Mouse (Mus musculus): ENCODE data around the gene Cd151. TPM values are rescaled to one million over a fixed set of nuclear protein-coding genes. Genes with fewer than 3 reads are reported as not detected.

The Cd151 gene
- polyA plus RNA-seq (2015; fragmentation: Nextera tagmentation; extraction: Ambion mirVana), result 14.2 and 20.6 TPM in 2 replicates

DNA sequence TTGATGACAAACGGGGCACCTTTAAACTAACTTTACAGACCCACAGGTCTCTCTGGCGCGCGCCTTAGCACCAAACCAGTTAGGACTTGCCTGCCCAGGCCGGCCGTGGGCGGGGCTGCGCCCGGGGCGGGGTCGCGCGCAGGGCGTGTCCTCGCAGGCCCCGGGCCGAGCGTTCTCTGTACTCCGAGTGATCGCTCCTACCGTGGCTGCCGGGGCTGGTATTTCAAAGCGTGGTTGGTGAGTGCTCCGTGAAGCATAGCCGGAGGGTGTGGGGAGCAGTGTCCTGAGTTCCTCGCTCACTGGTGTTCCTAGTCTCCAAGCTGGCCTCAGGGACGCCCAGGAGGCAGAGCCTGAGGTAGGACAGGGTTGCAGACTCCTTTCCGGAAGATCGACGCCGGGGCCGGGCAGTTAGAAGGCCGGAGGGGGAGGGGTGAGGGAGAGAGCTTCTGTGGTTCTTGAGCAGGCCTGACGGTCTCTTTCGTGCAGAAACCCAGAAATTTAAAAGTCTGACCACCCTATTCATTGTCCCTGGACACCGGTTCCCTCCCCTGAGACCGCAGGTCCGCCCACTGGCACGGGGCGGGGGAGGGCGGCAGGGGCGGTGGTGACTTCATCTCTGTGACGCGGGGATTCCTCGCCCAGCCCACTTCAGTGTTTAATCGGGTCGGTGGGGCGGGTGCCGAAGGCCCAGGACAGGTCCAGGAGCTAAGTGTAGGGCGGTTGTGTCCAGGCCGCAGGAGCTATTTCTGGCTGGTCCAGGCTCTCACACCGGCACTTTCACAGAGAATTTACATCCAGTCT, at the start of gene Cd151:
Cd151 (plus strand) TSS at position 163 of the 801 bp plus-strand sequence.
- peaks cover 65% of the 10 kb centered on the region for H3K4me1 ChIP-seq
- H3K27me3 ChIP-seq, result peaks cover 29% of the 10 kb centered on the region
- H3K36me3 ChIP-seq, result peaks cover 31% of the 10 kb centered on the region
- H3K9ac ChIP-seq, result peak within 1 kb of the TSS; percentile 74
- peak within 1 kb of the TSS; percentile 73 for H3K4me3 ChIP-seq
- peak within 1 kb of the TSS; percentile 75 for H3K4me2 ChIP-seq
- H3K27ac ChIP-seq, result peak within 1 kb of the TSS; percentile 90
- peak; percentile 78 for ATAC-seq (ENCODE audit: insufficient number of reproducible peaks, low FRiP score, low TSS enrichment, low read depth)
- H3K9me3 ChIP-seq, result no peaks in the 10 kb centered on the region
- WGBS, result under 1% methylated on average over 52 of the region's 52 CpGs

DNA sequence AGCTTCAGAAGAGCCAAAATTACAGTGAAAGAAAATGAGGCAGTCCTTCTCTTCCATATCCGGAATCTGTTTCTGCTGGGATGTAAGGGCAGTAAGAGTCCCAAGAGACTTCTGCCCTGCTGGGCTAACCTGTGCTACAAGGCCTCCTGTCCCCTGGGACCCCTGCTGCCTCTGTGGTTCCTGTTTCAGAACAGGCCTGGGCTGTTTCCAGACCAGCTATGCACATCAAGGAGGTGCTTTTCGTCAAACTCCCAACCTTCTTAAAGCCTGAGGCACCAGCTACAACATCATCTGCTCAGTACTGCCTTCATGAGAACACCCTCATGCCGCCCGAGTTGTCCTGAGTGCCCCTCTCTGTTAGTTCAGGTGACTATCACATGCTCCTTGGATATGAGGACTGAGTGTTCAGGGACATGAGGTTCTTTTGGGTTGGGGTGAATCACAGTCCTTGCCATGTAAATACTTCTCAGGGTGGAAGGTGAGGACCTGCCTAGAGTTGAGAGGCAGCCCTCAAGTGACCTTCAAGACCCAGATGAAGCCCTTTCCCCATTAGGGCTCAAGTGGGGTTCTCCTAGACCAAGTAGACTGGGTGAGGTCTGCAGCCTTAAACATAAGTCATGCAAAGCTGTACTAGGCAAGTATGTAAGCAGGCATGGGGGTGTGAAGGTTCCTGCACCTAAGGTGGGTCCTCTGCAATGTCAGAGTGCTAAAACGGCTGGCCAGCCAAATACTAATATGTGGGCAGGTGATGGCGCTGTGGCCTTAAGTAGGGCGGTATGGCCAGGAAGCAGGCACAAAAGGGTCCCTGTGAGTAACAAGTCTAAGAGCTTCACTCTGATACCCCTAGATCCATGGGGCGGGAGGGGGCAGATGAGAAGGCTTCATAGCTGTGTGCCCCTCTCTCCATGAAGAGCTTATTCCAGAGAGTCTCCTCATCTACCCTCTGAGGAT, 49.2 kb upstream of the Cd151 start:
- Histone ChIP-seq H3K4me3 (no peak overlapping the region), H3K9me3 (no peaks in the 10 kb centered on the region), H3K36me3 (no peaks in the 10 kb centered on the region), H3K27ac (no peak overlapping the region), H3K4me1 (peaks cover 8% of the 10 kb centered on the region), H3K4me2 (no peak overlapping the region), H3K9ac (no peak overlapping the region), H3K27me3 (no peaks in the 10 kb centered on the region)
- WGBS, result 74% methylated on average over 8 of the region's 8 CpGs
- ATAC-seq (ENCODE audit: insufficient number of reproducible peaks, low FRiP score, low TSS enrichment, low read depth), result no peak

DNA sequence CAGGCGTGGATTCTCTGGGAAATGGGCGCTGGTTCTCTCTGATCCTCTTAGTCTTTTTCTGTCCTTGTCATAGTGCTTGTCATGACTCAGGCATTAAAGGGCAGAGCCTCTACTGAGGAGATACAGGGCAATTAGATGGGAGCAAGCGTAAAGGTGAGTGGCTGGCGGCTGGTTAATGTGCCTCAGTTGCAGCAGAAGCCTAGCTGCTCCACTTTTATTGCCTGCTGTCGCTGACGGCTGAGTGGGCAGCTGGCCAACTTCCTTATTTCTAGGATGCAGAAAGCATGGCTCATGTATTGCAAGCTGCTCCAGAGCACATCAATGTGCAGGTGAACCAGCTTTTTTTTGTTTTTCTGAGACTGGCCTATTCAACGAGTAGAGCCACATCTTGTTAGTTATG, 48.2 kb upstream of the Cd151 start:
- no peak overlapping the region for H3K4me3 ChIP-seq
- peaks cover 4% of the 10 kb centered on the region; the same call in 1 of the 2 replicates for H3K4me1 ChIP-seq
- H3K9ac ChIP-seq, result no peak overlapping the region

DNA sequence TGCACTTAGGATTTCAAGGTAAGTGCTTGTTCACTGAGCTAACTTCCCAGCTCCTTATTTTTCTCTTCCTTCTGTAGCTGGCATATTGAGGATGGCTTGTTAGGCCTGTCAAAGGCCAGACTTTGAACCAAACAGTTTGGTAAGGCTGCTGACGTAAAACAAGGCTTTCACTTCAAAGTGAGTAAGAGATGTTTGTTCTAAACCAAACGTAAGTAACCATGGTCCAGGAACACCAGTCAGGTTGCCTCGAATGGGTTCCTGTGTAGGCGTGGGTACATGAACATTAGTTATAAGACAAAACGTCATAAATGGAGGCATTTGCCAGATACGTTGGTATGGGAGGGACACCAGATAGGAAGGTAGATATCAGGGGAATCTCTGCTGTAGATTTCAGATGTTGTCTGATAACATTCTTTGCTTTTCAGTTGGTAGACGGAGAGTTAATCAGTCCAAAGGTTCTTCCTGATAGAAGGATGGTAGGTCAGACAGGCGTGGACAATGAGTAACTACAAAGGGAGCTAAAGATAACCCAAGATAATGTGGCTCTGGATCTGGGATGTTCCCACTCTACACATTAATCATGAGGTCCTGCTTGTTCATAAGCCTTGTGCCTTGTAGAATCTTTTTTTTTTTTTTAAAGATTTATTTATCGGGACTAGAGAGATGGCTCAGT, 47.0 kb upstream of the Cd151 start:
- no peaks in the 10 kb centered on the region for H3K4me1 ChIP-seq
- H3K9ac ChIP-seq, result no peak overlapping the region
- no peak overlapping the region for H3K4me2 ChIP-seq
- no peaks in the 10 kb centered on the region for H3K9me3 ChIP-seq
- no peaks in the 10 kb centered on the region for H3K36me3 ChIP-seq
- H3K4me3 ChIP-seq, result no peak overlapping the region
- ATAC-seq (ENCODE audit: insufficient number of reproducible peaks, low FRiP score, low TSS enrichment, low read depth), result no peak
- 80% methylated on average over 9 of the region's 9 CpGs for WGBS
- no peak overlapping the region for H3K27ac ChIP-seq
- H3K27me3 ChIP-seq, result no peaks in the 10 kb centered on the region

More for the DNA sequence above, 48.2 kb upstream of the Cd151 start:
- no peaks in the 10 kb centered on the region for H3K27me3 ChIP-seq
- H3K9me3 ChIP-seq, result no peaks in the 10 kb centered on the region
- no peak overlapping the region for H3K27ac ChIP-seq
- no peaks in the 10 kb centered on the region for H3K36me3 ChIP-seq
- no peak overlapping the region for H3K4me2 ChIP-seq
- WGBS, result 33% methylated on average over 7 of the region's 7 CpGs
- no peak for ATAC-seq (ENCODE audit: insufficient number of reproducible peaks, low FRiP score, low TSS enrichment, low read depth)

DNA sequence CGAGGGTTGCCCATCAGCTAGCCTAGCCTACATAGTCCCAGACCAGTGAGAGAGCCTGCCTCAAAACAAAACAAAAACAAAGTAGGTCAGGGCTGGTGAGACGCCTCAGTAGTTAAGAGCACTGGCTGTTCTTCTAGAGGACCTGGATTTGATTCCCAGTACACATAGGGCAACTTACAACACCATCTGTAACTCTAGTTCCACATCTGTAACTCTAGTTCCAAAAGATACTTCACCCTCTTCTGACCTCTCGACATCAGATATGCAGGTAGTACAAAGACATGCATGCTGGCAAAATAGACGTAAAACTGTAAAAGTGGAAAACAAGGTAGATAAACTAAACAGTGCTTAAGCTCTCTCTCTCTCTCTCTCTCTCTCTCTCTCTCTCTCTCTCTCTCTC, 43.4 kb upstream of the Cd151 start:
- H3K4me1 ChIP-seq, result no peaks in the 10 kb centered on the region
- H3K27me3 ChIP-seq, result no peaks in the 10 kb centered on the region
- no peak overlapping the region for H3K27ac ChIP-seq
- no peak for ATAC-seq (ENCODE audit: insufficient number of reproducible peaks, low FRiP score, low TSS enrichment, low read depth)
- no peaks in the 10 kb centered on the region for H3K9me3 ChIP-seq
- no peak overlapping the region for H3K9ac ChIP-seq
- H3K4me3 ChIP-seq, result no peak overlapping the region
- H3K4me2 ChIP-seq, result no peak overlapping the region
- no peaks in the 10 kb centered on the region for H3K36me3 ChIP-seq
- WGBS, result 67% methylated on average over 4 of the region's 4 CpGs

DNA sequence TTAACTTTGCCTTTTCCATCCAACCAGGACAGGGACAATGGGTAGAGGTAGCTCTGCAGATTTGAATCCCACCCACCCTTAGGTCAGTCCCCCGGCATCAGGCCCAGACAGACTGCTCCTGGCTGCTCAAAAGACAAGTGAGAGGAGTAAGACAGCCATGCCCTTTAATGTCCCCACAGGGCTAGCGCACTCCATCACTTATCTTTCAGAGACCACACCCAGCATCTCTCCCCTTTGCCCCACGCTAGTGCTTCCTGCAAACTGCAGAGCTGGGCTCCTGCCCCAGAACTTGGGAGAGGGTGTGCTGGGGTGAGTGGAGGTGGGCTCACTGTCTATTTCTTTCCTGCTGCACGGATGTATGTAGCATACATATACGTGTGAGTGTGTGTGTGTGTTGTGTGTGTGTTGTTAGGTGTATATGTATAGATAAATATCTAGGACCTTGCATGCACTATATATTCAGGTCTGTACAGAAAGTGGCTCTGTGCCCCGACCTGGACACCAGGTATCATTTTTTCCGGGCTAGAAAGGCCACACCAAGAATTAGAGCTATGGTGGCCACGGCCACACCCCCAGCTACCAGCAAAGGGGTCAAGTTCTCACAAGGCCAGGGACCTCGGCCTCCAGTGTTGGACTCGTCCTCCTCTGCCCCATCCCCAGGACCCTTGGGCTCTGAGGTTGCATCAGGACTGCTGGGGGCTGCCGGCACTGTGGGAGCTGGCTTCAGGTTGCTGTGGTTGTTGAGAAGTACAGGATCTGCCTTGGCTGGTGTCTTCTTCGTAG, 40.1 kb upstream of the Cd151 start:
- Histone ChIP-seq H3K9ac (no peak overlapping the region), H3K4me3 (no peak overlapping the region), H3K9me3 (no peaks in the 10 kb centered on the region), H3K4me2 (no peak overlapping the region), H3K27ac (no peak overlapping the region), H3K4me1 (peaks cover 11% of the 10 kb centered on the region), H3K36me3 (peaks cover 21% of the 10 kb centered on the region), H3K27me3 (no peaks in the 10 kb centered on the region)
- 82% methylated on average over 12 of the region's 12 CpGs for WGBS
- no peak for ATAC-seq (ENCODE audit: insufficient number of reproducible peaks, low FRiP score, low TSS enrichment, low read depth)

DNA sequence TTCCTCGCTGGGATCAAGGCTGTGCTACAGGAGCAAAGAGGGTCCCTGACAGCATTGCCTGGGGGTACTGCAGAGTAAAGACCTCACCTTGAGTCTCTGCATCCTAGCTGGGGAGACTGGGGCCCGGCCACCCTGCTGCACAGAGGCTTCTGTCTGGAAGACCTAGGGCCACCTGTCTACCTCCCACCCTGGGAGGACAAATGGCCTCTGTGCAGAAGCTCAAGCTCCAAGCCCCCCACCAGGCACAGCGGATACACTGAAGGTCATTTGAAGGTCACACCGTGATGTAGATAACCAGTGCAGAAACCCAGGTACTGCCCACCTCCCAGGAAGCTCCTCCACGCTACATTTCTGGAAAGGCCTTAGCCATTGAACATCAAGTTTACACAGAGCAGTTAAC, 38.5 kb upstream of the Cd151 start:
- H3K4me2 ChIP-seq, result peak overlapping the region; percentile 38
- H3K4me3 ChIP-seq, result peak overlapping the region; percentile 19; the same call in 1 of the 2 replicates
- H3K27ac ChIP-seq, result no peak overlapping the region
- 53% methylated on average over 5 of the region's 5 CpGs for WGBS
- H3K27me3 ChIP-seq, result no peaks in the 10 kb centered on the region
- no peak overlapping the region for H3K9ac ChIP-seq
- H3K9me3 ChIP-seq, result no peaks in the 10 kb centered on the region
- H3K36me3 ChIP-seq, result peaks cover 35% of the 10 kb centered on the region
- ATAC-seq (ENCODE audit: insufficient number of reproducible peaks, low FRiP score, low TSS enrichment, low read depth), result no peak
- peaks cover 26% of the 10 kb centered on the region for H3K4me1 ChIP-seq

DNA sequence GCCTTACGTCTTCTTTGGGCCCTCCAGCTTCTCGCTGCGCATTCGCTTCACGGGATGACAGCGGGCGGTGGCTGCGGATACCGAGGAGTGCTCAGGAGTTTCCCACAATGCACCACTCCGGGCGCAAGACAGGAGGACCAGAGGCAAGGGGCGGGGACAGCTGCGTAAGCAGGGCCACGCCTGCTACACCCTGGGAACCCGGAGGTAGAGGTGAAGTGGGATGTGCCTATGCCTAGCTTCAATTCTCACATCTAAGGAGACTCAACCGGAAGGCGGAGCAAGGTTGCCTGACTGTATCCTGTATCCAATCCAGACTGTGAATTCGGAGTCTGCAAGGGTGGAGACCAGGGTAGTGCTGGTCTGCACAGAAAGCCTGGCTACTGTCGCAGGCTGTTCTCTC, 37.9 kb upstream of the Cd151 start, which contains the start of gene Cend1:
Cend1 (minus strand) TSS at position 182 of the 400 bp plus-strand sequence.
- WGBS, result 3% methylated on average over 19 of the region's 19 CpGs
- Histone ChIP-seq H3K4me1 (peaks cover 32% of the 10 kb centered on the region), H3K4me3 (peak within 1 kb of the TSS; percentile 19), H3K9me3 (no peaks in the 10 kb centered on the region), H3K27ac (no peak within 1 kb of the TSS), H3K27me3 (no peaks in the 10 kb centered on the region), H3K36me3 (peaks cover 38% of the 10 kb centered on the region), H3K4me2 (peak within 1 kb of the TSS; percentile 38), H3K9ac (no peak within 1 kb of the TSS)
- ATAC-seq (ENCODE audit: insufficient number of reproducible peaks, low FRiP score, low TSS enrichment, low read depth), result no peak

DNA sequence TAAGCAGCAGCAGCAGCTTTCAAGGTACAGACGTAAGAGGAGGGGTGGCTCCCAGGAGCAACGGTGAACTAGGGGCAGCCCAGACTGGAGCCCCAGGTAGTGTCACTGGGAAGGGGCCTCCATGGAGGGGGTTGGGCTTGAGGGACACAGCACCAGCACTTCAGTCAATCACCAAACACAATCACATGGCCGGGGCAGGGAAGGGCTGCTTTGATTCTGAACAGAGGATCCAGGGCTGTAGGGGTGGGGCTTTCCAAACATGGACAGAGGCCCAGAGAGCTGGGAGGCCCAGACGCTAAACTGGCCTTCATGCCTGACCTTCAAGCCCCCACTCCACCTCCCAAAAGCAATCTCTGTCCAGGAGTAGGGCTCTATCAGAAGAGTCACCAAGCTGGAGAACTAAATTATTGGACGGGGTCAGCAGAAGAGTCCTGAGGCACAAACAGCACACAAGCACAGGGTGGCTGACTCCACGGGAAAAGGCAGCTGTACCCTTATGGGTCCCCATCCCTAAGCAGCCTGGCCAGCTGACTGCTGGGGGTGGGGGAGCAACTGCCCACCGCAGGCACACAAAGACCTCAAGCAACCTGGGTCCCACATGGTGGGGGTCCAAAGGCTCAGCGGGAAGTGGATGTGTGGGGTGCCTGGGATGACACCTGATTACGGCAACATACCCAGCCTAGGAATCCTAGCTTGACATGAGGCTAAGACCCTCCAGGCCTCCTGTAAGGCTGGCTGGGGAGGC, 37.2 kb upstream of the Cd151 start:
- peaks cover 38% of the 10 kb centered on the region for H3K36me3 ChIP-seq
- no peak overlapping the region for H3K4me2 ChIP-seq
- H3K4me1 ChIP-seq, result peaks cover 39% of the 10 kb centered on the region
- H3K4me3 ChIP-seq, result no peak overlapping the region
- H3K27ac ChIP-seq, result no peak overlapping the region
- no peaks in the 10 kb centered on the region for H3K9me3 ChIP-seq
- H3K9ac ChIP-seq, result no peak overlapping the region
- ATAC-seq (ENCODE audit: insufficient number of reproducible peaks, low FRiP score, low TSS enrichment, low read depth), result no peak
- WGBS, result 62% methylated on average over 9 of the region's 9 CpGs
- no peaks in the 10 kb centered on the region for H3K27me3 ChIP-seq

DNA sequence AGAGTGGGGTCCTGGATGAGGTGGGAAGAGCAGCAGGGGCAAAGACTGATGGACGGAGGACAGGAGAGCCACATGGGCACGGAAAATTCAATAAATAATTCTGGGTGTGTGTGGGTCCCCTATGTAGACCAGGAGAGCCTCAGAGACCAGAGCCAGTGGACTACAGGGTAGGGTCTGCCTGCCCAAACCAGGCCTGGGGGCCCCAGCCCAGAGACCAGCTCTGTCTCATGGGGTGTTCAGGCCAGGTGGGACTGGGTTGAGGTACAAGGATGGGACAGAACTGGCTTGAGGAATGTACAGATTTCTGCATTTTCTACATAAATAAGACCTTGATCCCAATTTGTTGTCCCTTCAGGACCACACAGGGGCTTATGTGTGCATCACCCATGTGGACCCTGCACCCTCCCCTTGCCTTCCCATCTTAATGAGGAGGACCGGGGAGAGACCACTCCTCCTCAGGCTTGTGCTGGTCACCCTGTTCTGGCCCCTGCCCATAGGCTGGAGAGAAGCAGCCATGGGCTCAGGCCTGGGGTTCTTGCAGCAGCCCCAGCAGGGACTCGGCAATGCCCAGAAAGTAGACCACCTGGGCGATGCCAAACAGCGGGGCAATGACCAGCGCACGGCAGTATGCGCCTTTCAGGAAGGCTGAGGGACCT, 36.5 kb upstream of the Cd151 start:
- Histone ChIP-seq H3K4me2 (no peak overlapping the region), H3K27me3 (no peaks in the 10 kb centered on the region), H3K36me3 (peaks cover 38% of the 10 kb centered on the region), H3K9me3 (no peaks in the 10 kb centered on the region), H3K4me1 (peaks cover 45% of the 10 kb centered on the region), H3K4me3 (no peak overlapping the region), H3K27ac (no peak overlapping the region), H3K9ac (no peak overlapping the region)
- ATAC-seq (ENCODE audit: insufficient number of reproducible peaks, low FRiP score, low TSS enrichment, low read depth), result no peak
- WGBS, result 91% methylated on average over 9 of the region's 9 CpGs
